Mouse (Mus musculus): ENCODE data around the gene Man1b1. TPM values are rescaled to one million over a fixed set of nuclear protein-coding genes. Genes with fewer than 3 reads are reported as not detected.

Gene Man1b1
- polyA plus RNA-seq, 1 experiment from 2014 or later: 30.2 TPM

- no peaks in the 10 kb centered on the region for H3K4me1 ChIP-seq (replicated peaks)
- no peak; the same call in 1 of the 2 replicates for ATAC-seq (replicated peaks; ENCODE audit: insufficient number of reproducible peaks, insufficient read depth, low FRiP score, low read depth)
- H3K4me2 ChIP-seq: no peak overlapping the region
- no peak overlapping the region for H3K4me3 ChIP-seq
- 86% methylated on average over 7 of the region's 7 CpGs for whole genome bisulfite sequencing
- no peak overlapping the region for H3K27ac ChIP-seq
- H3K9ac ChIP-seq: no peak overlapping the region
- H3K27me3 ChIP-seq: no peaks in the 10 kb centered on the region
- no peaks in the 10 kb centered on the region for H3K9me3 ChIP-seq (replicated peaks)
- peaks cover 90% of the 10 kb centered on the region for H3K36me3 ChIP-seq
Measured at GRCm38 (mm10) chr2:25348162-25348561, 16.0 kb downstream of the Man1b1 start.

- Histone ChIP-seq H3K9ac (no peak overlapping the region), H3K4me1 (replicated peaks) (no peaks in the 10 kb centered on the region), H3K4me2 (no peak overlapping the region), H3K36me3 (peaks cover 77% of the 10 kb centered on the region), H3K4me3 (no peak overlapping the region), H3K27me3 (no peaks in the 10 kb centered on the region), H3K9me3 (replicated peaks) (no peaks in the 10 kb centered on the region), H3K27ac (no peak overlapping the region)
- WGBS: 88% methylated on average over 4 of the region's 4 CpGs
- no peak for ATAC-seq (replicated peaks; ENCODE audit: insufficient number of reproducible peaks, insufficient read depth, low FRiP score, low read depth)
Measured at GRCm38 (mm10) chr2:25349499-25349898, 17.4 kb downstream of the Man1b1 start.

DNA sequence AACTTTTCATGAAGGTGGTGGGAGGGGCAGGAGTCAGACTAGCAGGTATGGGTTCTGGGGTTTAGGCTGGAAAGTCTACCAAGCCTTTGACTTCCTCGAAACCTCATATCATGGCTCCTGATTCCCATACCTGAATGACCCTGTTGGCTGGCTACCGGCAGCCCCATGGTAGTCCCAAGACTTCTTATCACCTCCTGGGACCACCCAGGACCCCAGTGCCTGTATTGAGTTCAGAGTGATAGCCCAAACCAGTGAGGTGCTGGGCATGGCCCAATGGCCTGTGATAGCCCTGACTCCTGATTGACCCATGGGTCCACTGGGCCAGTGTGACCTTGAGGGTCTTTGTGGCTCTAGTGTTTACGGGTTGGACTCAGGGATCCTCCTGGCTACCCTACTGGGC is 18.6 kb downstream of the Man1b1 start:
- H3K27me3 ChIP-seq: no peaks in the 10 kb centered on the region
- peaks cover 65% of the 10 kb centered on the region for H3K36me3 ChIP-seq
- no peak for ATAC-seq (replicated peaks; ENCODE audit: insufficient number of reproducible peaks, insufficient read depth, low FRiP score, low read depth)
- WGBS: 92% methylated on average over 3 of the region's 3 CpGs
- H3K4me3 ChIP-seq: no peak overlapping the region
- H3K9me3 ChIP-seq (replicated peaks): no peaks in the 10 kb centered on the region
- H3K4me1 ChIP-seq (replicated peaks): peaks cover 4% of the 10 kb centered on the region
- H3K4me2 ChIP-seq: no peak overlapping the region
- no peak overlapping the region for H3K27ac ChIP-seq
- no peak overlapping the region for H3K9ac ChIP-seq

- H3K9ac ChIP-seq: no peak overlapping the region
- H3K4me3 ChIP-seq: no peak overlapping the region
- no peak overlapping the region for H3K4me2 ChIP-seq
- no peak for ATAC-seq (replicated peaks; ENCODE audit: insufficient number of reproducible peaks, insufficient read depth, low FRiP score, low read depth)
- H3K27me3 ChIP-seq: no peaks in the 10 kb centered on the region
- H3K36me3 ChIP-seq: peaks cover 33% of the 10 kb centered on the region
- WGBS: 88% methylated on average over 6 of the region's 6 CpGs
- no peak overlapping the region for H3K27ac ChIP-seq
- H3K9me3 ChIP-seq (replicated peaks): no peaks in the 10 kb centered on the region
- peaks cover 14% of the 10 kb centered on the region for H3K4me1 ChIP-seq (replicated peaks)
Measured at GRCm38 (mm10) chr2:25354211-25354610, 22.1 kb downstream of the Man1b1 start.

GRCm38 (mm10) chr2:25355419-25356066 is 23.4 kb downstream of the Man1b1 start:
- WGBS: 38% methylated on average over 18 of the region's 18 CpGs
- Histone ChIP-seq H3K4me2 (peak overlapping the region; percentile 71), H3K4me3 (peak overlapping the region; percentile 51), H3K9ac (peak overlapping the region; percentile 31; the same call in 1 of the 2 replicates), H3K27me3 (no peaks in the 10 kb centered on the region), H3K27ac (no peak overlapping the region), H3K36me3 (peaks cover 20% of the 10 kb centered on the region), H3K9me3 (replicated peaks) (no peaks in the 10 kb centered on the region), H3K4me1 (replicated peaks) (peaks cover 14% of the 10 kb centered on the region)
- ATAC-seq (replicated peaks; ENCODE audit: insufficient number of reproducible peaks, insufficient read depth, low FRiP score, low read depth): 0 out of 2 replicates have a peak, but pooled peaks have one; percentile 2

DNA sequence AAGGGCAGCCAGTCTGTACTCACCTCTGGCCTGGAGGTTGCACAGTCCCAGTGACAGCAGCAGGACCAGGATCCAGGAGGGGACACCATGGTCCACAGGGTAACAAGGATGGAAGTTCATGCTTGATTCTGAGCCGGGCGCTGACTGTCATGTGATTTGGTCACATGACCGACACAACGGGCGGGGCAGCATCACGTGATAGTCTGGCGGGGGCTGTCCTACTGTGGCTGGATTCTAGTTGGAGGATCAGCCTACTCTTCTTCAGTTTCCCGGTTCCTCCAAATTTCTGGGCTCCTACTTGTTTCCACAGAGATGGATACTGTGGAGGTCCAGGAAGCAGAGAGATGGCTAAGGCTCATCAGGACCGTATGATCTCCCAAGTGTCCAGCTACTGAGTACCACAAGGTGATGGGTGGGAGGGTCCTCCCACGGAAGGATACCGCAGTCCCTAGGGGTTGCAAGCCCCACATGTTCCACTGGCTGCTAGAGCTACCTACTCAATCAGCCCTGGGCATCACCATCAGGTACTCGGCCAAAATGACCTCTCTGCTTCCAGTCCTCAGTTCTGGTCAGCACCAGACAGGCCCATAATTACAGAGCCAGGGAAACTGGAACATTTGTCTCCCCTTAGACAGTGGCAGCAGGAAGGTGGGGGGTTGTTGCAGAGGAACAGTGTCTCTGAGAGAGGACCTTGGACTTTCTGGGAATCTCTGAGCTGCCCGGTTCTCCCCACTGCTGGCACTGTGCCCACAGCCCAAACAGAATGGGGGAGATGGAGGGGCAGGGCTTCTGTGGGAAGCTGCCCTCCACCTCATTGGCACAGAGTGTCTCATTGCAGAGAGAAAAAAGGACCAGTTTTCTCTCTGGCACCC is 24.3 kb downstream of the Man1b1 start, which contains the start of gene Dpp7:
Gene Dpp7, minus strand, starts transcription at position 152 of the 872 bp plus-strand sequence.
- Histone ChIP-seq H3K36me3 (peaks cover 11% of the 10 kb centered on the region; the same call in 1 of the 2 replicates), H3K4me1 (replicated peaks) (peaks cover 14% of the 10 kb centered on the region), H3K9me3 (replicated peaks) (no peaks in the 10 kb centered on the region), H3K4me2 (peak within 1 kb of the TSS; percentile 71), H3K4me3 (peak within 1 kb of the TSS; percentile 51), H3K27ac (no peak within 1 kb of the TSS), H3K27me3 (no peaks in the 10 kb centered on the region), H3K9ac (peak within 1 kb of the TSS; percentile 31)
- WGBS: 4% methylated on average over 13 of the region's 13 CpGs
- ATAC-seq (replicated peaks; ENCODE audit: insufficient number of reproducible peaks, insufficient read depth, low FRiP score, low read depth): peak; percentile 56

DNA sequence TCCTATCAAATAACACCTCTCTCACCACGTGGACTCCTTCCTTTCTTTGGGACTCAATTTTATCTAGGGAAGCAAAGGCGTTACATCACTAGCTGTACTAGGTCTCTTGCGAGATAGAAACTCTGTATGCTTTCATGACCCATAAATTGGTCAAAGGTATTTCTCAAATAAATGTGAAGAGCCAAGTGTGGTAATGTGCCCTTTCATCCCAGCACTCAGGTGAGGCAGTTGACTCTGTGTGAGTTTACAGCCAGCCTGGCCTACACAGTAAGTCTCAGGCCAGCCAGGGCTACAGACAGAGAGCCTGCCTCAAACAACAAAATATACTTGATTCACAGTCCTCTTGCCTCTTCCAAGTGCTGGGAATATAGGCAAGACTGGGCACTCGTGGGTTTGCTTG is 27.7 kb downstream of the Man1b1 start:
- H3K36me3 ChIP-seq: peaks cover 3% of the 10 kb centered on the region; the same call in 1 of the 2 replicates
- ATAC-seq (replicated peaks; ENCODE audit: insufficient number of reproducible peaks, insufficient read depth, low FRiP score, low read depth): no peak

GRCm38 (mm10) chr2:25363478-25364178 is 31.5 kb downstream of the Man1b1 start:
- H3K4me1 ChIP-seq (replicated peaks): peaks cover 9% of the 10 kb centered on the region
- H3K4me3 ChIP-seq: no peak overlapping the region
- 48% methylated on average over 13 of the region's 13 CpGs for WGBS
- H3K27me3 ChIP-seq: peaks cover 21% of the 10 kb centered on the region
- H3K27ac ChIP-seq: no peak overlapping the region
- no peaks in the 10 kb centered on the region for H3K9me3 ChIP-seq (replicated peaks)
- no peak for ATAC-seq (replicated peaks; ENCODE audit: insufficient number of reproducible peaks, insufficient read depth, low FRiP score, low read depth)
- H3K4me2 ChIP-seq: no peak overlapping the region
- H3K9ac ChIP-seq: no peak overlapping the region
- peaks cover 3% of the 10 kb centered on the region; the same call in 1 of the 2 replicates for H3K36me3 ChIP-seq

More for the DNA sequence above, 27.7 kb downstream of the Man1b1 start:
- Histone ChIP-seq H3K4me3 (no peak overlapping the region), H3K27me3 (peaks cover 5% of the 10 kb centered on the region; the same call in 1 of the 2 replicates), H3K27ac (no peak overlapping the region), H3K4me1 (replicated peaks) (peaks cover 17% of the 10 kb centered on the region), H3K4me2 (no peak overlapping the region), H3K9me3 (replicated peaks) (no peaks in the 10 kb centered on the region), H3K9ac (no peak overlapping the region)
- WGBS: 65% methylated on average over 4 of the region's 4 CpGs

DNA sequence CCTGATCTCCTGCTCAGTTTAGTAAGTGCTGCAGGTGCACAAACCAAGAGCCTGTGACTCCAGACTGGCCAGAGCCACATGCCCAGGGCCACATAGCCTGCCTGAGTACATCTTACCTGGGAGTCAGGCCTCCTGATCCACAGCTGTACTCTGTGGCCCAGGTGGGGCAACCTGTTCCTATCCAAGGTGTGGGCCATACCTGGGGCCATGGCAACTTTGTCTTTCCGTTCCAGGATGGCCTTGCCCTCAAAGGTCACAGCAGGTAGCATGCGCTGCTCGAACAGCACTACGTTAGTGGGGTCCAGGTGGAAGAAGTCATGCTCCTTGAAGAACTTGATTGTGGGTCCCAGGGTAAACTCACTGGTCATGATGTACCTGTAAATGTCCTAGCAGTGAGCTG is 32.2 kb downstream of the Man1b1 start:
- Histone ChIP-seq H3K36me3 (peaks cover 3% of the 10 kb centered on the region; the same call in 1 of the 2 replicates), H3K4me3 (peak overlapping the region; percentile 62), H3K4me1 (replicated peaks) (peaks cover 9% of the 10 kb centered on the region), H3K27ac (no peak overlapping the region), H3K9ac (no peak overlapping the region), H3K27me3 (peaks cover 25% of the 10 kb centered on the region), H3K4me2 (peak overlapping the region; percentile 91), H3K9me3 (replicated peaks) (no peaks in the 10 kb centered on the region)
- WGBS: 91% methylated on average over 4 of the region's 4 CpGs
- no peak for ATAC-seq (replicated peaks; ENCODE audit: insufficient number of reproducible peaks, insufficient read depth, low FRiP score, low read depth)

DNA sequence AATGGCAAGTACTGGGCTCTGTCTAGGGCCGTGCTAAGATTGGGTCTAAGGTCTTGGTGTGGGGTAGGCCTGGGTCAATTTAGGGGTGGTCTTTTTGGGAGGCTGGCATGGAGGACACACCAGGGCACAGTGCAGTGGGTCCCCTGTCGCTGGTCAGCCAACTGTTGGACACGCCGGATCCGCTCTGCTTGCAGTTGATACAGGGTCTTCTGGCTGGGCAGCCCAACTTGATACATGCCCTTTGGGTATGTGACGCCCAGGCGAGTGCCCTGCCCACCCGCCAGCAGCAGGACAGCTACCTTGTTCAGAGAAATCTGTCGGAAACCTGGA is 32.6 kb downstream of the Man1b1 start:
- peaks cover 25% of the 10 kb centered on the region for H3K27me3 ChIP-seq
- peaks cover 9% of the 10 kb centered on the region for H3K4me1 ChIP-seq (replicated peaks)
- peak overlapping the region; percentile 72 for H3K9ac ChIP-seq
- peak overlapping the region; percentile 62 for H3K4me3 ChIP-seq
- 37% methylated on average over 9 of the region's 9 CpGs for WGBS
- peaks cover 3% of the 10 kb centered on the region; the same call in 1 of the 2 replicates for H3K36me3 ChIP-seq
- peak overlapping the region; percentile 91 for H3K4me2 ChIP-seq
- no peak; the same call in 1 of the 2 replicates for ATAC-seq (replicated peaks; ENCODE audit: insufficient number of reproducible peaks, insufficient read depth, low FRiP score, low read depth)
- H3K9me3 ChIP-seq (replicated peaks): no peaks in the 10 kb centered on the region
- H3K27ac ChIP-seq: no peak overlapping the region
